Mouse (Mus musculus): ENCODE data around the gene Pfas. TPM values are rescaled to one million over a fixed set of nuclear protein-coding genes. Genes with fewer than 3 reads are reported as not detected.
"Not testable (repeated sequence)": the region's sequence is repeated elsewhere in the genome, so short reads cannot be mapped to it uniquely, and the experiment has no call there.

Gene Pfas
- total RNA-seq, 2 experiments from 2014 or later = 27.5 to 27.8 TPM

GRCm38 (mm10) chr11:69010400-69011323, 2.4 kb upstream of the Pfas start:
- no peak overlapping the region for H3K4me3 ChIP-seq
- no peak for TF ChIP-seq CTCF (conservative IDR thresholded peaks at IDR 0.05)
- no peak overlapping the region for H3K27ac ChIP-seq
- DNase-seq (ENCODE audit: low spot score in 2 of 2) = no peak

- Histone ChIP-seq H3K27ac (no peak overlapping the region), H3K4me3 (no peak overlapping the region)
- no peak for TF ChIP-seq CTCF (conservative IDR thresholded peaks at IDR 0.05)
- DNase-seq (ENCODE audit: low spot score in 2 of 2) = no peak
Observed at GRCm38 (mm10) chr11:69009508-69009907, 1.2 kb upstream of the Pfas start.

GRCm38 (mm10) chr11:69006575-69006974, 1.7 kb downstream of the Pfas start:
- not testable (repeated sequence) for H3K4me3 ChIP-seq; H3K27ac ChIP-seq; DNase-seq (ENCODE audit: low spot score in 2 of 2)

GRCm38 (mm10) chr11:69005193-69005592, 3.1 kb downstream of the Pfas start:
- no peak overlapping the region for H3K4me3 ChIP-seq
- no peak for DNase-seq (ENCODE audit: low spot score in 2 of 2)
- no peak for TF ChIP-seq CTCF (conservative IDR thresholded peaks at IDR 0.05)
- H3K27ac ChIP-seq = no peak overlapping the region

GRCm38 (mm10) chr11:69003592-69003991, 4.7 kb downstream of the Pfas start:
- peak; percentile 55 for TF ChIP-seq CTCF (conservative IDR thresholded peaks at IDR 0.05)
- no peak overlapping the region for H3K27ac ChIP-seq
- H3K4me3 ChIP-seq = no peak overlapping the region
- no peak for DNase-seq (ENCODE audit: low spot score in 2 of 2)

GRCm38 (mm10) chr11:69002782-69003181, 5.5 kb downstream of the Pfas start:
- H3K27ac ChIP-seq; DNase-seq (ENCODE audit: low spot score in 2 of 2): not testable (repeated sequence)

GRCm38 (mm10) chr11:68997080-68997479, 11.2 kb downstream of the Pfas start:
- Histone ChIP-seq H3K4me3 (no peak overlapping the region), H3K27ac (no peak overlapping the region)
- no peak for DNase-seq (ENCODE audit: low spot score in 2 of 2)
- no peak for TF ChIP-seq CTCF (conservative IDR thresholded peaks at IDR 0.05)

More at GRCm38 (mm10) chr11:69002782-69003181, 5.5 kb downstream of the Pfas start:
- not testable (repeated sequence) for H3K4me3 ChIP-seq

GRCm38 (mm10) chr11:68994377-68994776, 13.9 kb downstream of the Pfas start:
- Histone ChIP-seq H3K27ac (no peak overlapping the region), H3K4me3 (no peak overlapping the region)
- DNase-seq (ENCODE audit: low spot score in 2 of 2) = no peak
- TF ChIP-seq CTCF (conservative IDR thresholded peaks at IDR 0.05) = peak; percentile 64

GRCm38 (mm10) chr11:68993122-68993521, 15.1 kb downstream of the Pfas start:
- no peak for TF ChIP-seq CTCF (conservative IDR thresholded peaks at IDR 0.05)
- no peak overlapping the region for H3K4me3 ChIP-seq
- no peak for DNase-seq (ENCODE audit: low spot score in 2 of 2)
- no peak overlapping the region for H3K27ac ChIP-seq

- H3K27ac ChIP-seq = no peak overlapping the region
- DNase-seq (ENCODE audit: low spot score in 2 of 2) = no peak
Observed at GRCm38 (mm10) chr11:68988341-68988740, 19.9 kb downstream of the Pfas start.

GRCm38 (mm10) chr11:68987365-68987882, 20.8 kb downstream of the Pfas start:
- no peak overlapping the region for H3K4me3 ChIP-seq
- no peak overlapping the region for H3K27ac ChIP-seq
- no peak for TF ChIP-seq CTCF (conservative IDR thresholded peaks at IDR 0.05)
- DNase-seq (ENCODE audit: low spot score in 2 of 2) = no peak

More at GRCm38 (mm10) chr11:68988341-68988740, 19.9 kb downstream of the Pfas start:
- no peak overlapping the region for H3K4me3 ChIP-seq
- no peak for TF ChIP-seq CTCF (conservative IDR thresholded peaks at IDR 0.05)

- DNase-seq (ENCODE audit: low spot score in 2 of 2) = peak; percentile 45 to 72
- H3K27ac ChIP-seq = no peak overlapping the region
- no peak overlapping the region for H3K4me3 ChIP-seq
- peak; percentile 87 for TF ChIP-seq CTCF (conservative IDR thresholded peaks at IDR 0.05)
Observed at GRCm38 (mm10) chr11:68982639-68983369, 25.5 kb downstream of the Pfas start.

GRCm38 (mm10) chr11:68980919-68981318, 27.3 kb downstream of the Pfas start:
- DNase-seq (ENCODE audit: low spot score in 2 of 2) = no peak
- no peak for TF ChIP-seq CTCF (conservative IDR thresholded peaks at IDR 0.05)
- Histone ChIP-seq H3K27ac (no peak overlapping the region), H3K4me3 (no peak overlapping the region)
